Mouse (Mus musculus) T-helper 17 cell (primary cell): ENCODE data around the gene Dupd1.

Source experiments
- in situ Hi-C, 2 experiments: fragments of 300-600 bp; cut with MboI, MseI; formaldehyde crosslinking; loops; 1 replicate in 1 of 2; 2 replicates in 1 of 2; pipeline ENCODE4 v1.15.1; 2025; ENCODE audit warnings: high pct_unique_total_duplicates in 2 of 2

The Dupd1 gene

DNA sequence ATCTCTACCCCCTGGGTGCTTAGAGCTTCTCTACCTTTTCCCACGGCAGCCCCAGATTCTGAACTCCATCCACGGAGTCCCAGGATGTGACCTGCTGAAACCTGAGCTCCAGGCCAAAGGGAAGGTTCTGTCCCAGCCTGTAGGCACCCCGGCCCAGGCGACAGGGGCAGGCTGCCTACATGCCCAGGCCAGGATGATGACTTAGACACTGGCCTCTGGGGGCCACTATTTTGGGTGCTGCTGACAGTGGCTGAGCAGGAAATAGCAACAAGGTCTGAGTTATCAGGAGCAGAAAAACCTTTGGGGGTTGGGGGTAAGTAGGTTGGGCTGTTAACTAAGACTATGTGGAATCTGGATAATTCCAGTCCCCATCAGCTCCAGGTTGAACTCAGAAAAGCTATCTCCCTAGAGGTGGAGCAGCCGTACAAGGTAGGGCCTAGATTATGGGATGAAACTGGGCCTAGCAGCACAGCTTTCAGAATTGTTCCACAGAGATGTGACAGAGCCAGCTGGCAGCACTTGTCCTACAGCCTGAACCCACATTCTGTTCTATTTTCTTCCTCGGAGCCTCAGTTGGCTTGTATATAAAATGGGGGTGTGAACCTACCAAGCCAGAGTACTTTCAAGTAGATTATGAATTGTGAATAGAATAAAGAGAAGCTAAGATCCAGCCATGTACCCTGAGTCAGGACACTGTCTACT, 14.8 kb upstream of the Dupd1 start:
- in situ Hi-C loops = loop anchor here in 1 of 2 experiments (10.0 kb wide), 1 partner anchor 1264 kb away; no protein-coding TSS in a partner anchor

DNA sequence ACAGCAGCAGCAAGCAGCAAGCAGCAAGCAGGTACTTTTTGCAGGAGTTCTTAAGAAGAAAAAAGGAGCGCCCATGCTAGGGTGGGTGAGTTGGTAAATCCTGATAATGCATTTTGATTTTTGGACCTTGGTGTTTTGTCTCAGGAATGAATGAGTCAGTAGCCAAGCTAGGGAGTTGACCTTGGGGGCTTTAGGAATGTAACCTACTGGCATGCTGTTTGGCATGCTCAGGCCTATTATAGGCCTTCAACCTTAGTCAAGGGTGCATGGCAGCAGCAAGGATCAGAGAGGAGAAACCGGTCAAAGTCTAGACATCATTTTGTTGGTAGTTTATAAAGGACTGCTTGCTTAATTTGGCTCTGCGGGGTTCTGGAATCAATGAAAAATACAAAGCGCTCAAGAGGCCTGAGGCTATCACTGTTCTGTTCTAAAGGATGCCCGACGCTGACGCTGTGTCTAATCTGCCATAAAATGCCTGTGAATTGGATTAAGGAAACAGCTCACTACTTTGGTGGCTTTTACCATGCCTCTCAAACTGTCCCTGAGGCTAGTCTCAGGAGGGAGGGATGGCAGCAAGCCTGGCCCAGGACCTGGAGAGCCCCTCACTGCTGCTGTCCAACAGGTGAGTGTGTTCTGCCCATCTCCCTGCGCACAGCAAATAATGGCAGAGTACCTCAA, 7.8 kb upstream of the Dupd1 start:
- in situ Hi-C loops = loop anchor here in 1 of 2 experiments (10.0 kb wide), 1 partner anchor 1257 kb away; no protein-coding TSS in a partner anchor

DNA sequence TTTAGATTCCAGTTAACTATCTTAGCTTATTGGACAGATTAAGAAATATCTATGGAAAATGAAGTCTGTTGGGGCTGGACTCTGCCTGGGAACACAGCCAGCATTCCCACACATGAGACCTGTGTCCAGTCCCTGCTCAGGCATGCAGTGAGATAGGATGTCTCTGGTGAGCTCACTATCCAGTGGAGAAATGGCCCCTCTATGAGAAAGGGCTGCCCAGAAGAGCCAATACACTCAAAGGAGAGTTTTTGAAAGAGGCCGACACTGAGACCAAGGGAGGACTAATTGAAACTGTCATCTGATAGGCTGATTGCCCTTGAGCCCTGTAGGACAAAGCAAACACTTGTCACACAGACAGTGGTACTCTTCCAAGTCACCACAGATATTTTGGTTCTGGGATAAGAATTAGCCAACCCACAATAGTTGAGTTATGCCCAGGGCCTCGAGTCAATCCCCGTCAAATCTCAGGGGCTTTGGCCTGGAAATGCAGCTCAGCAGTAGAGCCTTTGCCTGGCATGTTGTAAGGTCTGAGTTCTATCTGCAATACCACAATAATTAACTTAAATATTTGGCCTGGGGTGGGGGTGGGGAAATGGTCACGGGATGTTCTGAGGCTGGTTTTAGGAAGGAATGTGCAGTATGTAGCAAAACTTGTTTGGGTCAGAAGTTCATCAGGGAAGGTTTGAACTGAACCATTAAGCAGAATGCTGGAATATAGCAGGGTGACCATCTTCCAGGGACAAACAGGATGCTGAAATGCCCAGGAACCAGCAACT, 6.2 kb upstream of the Dupd1 start:
- in situ Hi-C loops = loop anchor here in 1 of 2 experiments (10.0 kb wide), 1 partner anchor 1256 kb away; no protein-coding TSS in a partner anchor

DNA sequence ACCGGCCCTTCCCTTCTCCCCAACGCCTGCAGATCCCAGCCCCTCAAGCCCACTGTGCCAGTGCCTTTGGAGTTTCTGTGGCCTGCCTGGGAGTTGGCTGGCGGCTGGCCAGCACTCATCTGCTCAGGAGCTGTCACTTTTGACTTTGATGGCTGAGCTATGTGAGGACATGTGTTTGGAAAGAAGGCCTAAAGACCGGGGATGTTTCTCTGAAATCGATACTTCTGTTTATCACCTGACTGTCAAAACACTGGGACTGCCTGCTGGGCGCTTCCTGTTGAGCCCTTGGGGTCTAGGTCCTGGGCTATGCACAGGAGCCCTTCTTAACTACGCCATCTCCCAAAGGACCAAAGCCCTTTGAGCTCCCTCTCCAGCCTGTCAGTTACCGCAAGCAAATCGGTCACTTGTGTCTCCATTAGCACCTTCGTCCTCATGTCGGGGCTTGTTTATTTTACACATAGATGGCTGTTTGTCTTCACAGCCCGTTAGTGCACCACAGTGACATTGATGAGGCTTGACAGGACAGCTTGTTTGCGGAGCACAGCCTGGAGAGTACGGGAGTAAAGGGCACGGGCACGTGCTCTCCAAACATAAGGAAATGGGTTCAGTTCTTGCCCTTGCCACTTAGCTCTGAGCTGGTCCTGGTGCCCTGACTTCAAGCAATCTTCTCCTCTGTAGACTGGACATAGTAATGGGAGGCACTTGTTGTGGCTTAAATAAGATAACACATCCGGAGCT, 5.4 kb upstream of the Dupd1 start:
- in situ Hi-C loops = loop anchor here in 1 of 2 experiments (10.0 kb wide), 1 partner anchor 1255 kb away; no protein-coding TSS in a partner anchor

DNA sequence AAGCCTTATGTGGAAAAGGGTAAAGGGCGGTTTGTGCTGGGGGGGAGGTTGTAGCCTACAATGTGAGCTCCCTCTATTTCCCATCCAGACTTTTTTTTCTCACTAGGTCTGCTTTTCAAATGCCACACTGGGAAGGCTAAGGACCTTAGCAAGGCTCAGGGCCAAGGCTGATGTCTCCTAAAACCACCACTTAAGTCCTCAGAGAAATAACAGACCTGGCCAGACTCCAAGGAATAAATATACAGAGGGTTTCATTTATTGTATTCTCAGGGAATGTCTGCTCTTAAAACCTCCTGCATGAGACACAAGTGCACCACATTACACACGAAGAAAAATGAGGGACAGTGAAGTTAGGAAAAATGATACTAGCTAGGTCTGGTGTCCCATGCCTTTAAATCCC, 3.1 kb downstream of the Dupd1 start:
- in situ Hi-C loops = no loop called here

DNA sequence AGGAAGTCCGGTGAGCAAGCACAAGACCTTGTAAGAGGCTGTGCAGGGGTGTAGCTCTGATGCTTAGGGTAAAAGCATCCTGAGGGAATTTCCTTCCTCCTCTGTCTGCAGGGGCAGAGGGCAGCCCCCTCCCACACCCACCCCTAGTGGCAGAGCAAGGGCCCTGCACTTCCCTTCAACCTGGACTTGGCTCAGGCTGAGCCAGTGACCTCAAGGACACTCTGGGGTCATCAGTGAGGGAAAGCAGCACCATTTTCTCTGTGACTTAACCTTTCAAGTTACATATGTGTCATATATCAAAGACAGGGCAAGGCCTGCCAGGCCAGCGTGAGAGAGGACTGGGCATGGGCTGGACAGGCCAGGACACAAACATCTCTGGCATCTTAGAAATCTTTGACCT, 4.8 kb downstream of the Dupd1 start:
- in situ Hi-C loops = no loop called here

DNA sequence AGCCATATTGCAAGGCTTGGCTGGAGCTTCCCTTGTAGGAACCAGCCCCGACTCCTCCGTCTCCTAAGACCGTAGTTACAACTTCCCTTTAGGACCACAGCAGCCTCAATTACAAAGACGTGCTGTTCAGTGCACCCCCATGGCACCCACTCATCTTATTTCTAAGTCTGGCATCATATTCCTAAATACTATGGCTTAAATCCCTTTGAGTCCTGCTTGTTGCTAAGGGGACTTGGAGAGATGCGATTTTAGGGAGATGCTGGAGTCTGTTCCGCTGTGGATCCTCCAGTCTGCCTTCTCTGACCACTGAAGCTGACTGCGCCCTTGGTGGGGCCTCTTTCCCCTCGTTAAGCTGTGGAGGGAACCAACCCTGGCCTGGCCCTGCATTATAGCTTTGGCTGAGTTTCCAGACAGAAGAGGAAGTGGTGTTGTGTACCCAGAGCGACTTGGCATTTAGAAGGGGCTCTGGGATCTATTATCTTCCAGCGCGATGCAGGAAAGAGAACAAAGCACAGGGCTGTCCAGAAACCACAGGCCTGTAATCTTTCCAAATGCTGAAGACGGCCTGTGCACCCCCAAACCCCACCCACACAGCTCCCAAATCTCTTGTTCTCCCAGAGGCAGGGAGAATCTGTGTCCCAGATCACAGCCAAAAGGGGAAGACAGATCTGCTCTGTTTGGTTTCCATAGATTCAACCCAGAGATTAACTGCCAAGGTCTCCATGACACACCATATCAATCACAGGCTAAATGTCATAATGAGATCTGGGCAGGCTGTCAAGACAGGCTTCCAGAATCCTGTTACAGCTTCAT, 7.4 kb downstream of the Dupd1 start:
- in situ Hi-C loops = no loop called here

DNA sequence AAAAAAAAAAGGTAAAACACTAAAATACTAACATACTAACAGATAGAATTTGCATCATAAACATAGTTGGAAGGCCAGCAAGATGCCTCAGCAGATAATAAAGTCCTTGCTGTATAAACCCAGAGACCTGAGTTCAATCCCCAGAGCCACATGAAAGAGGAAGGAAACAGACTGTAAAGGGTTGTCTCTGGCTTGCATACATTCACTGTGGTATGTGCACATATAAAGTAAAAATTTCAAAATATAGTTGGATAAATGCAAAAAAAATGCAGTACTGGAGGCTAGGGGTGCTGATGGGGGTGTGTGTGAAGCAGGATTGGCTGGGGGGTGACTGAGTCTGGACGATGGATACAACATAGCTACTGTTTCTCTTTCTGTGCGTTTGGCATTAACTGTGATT, 8.9 kb downstream of the Dupd1 start:
- in situ Hi-C loops = no loop called here

DNA sequence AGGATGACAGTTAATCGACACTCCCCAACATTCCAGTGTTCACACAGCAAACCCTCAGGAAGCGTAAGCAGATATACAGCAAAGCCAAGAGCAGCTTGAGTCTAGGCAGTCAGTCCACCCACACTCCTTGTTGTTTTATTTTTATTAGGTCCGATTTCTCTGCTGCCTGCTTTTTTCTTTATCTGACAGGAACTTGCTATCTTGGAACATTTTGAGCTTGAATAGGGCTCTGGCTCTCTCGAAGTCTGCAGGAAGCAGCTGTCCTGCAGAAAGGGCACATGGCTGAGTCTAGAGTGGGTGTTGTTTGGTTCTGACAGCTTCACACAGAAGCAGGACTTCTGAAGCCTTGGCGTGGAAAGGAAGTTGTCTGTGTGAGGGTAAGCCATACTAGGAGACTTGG, 11.1 kb downstream of the Dupd1 start:
- in situ Hi-C loops = no loop called here

DNA sequence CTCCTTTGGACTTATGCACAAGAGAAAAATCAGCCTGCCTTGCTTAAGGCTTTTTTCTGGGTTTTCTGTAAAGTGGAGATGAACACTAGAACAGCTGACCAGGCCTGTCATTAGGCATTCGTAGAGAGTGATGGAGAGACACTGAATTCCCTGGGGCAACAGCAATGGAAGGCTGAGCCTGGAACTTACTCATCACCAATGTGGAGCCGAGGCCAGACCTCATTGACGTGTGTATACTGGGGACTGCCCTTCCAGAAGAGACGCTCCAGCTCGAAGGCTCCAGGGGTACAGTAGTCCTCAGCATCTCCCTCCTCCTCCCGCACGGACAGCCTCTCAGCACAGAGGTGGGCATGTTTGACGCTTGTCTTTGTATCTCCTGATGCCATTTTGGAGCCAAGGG, 11.7 kb downstream of the Dupd1 start:
- in situ Hi-C loops = no loop called here

DNA sequence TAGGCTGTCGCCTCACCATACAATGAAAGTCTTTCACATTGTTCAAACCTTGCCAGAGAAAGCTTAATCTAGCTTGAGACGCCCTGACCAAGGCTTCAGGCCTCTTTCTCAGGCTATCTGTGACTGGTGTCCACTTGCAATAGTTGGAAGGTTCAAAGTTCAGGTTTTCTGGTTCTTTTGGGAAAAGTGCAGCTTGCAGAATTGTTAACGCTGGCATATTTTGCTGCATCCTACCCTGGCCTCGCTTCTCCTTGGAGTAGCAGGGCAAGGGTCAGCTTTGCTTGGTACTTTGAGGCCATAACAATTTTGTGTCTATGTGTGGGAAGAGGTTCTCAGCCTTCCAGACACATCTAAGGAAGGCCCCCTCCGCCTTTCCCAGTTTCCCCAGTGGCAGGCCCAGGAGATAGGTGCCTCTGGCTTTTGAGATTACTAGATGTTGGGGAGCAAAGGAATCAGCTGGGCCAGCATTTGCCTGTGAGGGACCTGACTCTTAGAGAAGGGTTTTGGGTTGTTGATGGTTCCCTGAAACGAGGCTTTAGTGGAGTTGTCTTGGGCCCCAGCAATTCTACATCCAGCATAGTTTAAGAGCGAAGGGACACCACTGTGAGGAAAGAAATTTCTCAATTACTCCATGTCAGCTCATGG, 18.1 kb downstream of the Dupd1 start:
- in situ Hi-C loops = no loop called here

DNA sequence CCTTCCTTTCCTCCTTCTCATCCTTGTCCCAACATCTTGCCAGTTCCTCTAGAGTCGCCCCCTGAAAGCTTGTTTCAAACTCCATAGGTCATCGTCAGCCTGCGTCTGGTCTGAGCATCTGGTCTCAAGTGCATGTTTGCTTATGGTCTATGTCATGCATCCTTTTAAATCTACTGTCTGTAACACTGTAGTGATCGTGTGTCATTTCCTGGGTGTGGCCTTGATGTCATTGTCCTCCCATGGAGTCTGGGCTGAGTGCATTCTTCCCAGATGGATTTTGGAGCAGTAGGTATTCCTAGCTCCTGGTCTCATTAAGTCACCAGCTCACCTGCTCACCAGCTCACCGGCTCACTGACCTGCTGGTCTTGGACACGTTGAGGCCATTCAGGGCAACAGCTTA, 19.4 kb downstream of the Dupd1 start:
- in situ Hi-C loops = no loop called here

DNA sequence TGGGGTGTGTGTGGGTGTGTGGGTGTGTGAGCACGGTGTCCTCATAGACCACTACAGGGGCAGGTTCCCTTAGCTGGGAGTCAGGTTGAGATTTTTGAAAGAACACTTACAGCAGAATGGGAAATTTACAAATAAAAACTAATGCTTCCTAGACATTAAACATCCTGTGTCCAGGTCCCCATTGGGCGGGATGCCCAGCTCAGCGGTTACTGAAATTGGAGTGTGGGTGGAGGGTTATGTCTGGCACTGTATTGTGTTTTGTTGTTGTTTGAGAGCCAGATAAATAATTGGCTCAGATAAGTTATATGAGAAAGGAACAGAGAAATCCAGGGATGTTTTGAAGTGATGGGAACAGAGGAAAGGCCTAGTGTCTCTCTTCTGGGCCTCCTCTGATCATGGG, 23.3 kb downstream of the Dupd1 start:
- in situ Hi-C loops = no loop called here

DNA sequence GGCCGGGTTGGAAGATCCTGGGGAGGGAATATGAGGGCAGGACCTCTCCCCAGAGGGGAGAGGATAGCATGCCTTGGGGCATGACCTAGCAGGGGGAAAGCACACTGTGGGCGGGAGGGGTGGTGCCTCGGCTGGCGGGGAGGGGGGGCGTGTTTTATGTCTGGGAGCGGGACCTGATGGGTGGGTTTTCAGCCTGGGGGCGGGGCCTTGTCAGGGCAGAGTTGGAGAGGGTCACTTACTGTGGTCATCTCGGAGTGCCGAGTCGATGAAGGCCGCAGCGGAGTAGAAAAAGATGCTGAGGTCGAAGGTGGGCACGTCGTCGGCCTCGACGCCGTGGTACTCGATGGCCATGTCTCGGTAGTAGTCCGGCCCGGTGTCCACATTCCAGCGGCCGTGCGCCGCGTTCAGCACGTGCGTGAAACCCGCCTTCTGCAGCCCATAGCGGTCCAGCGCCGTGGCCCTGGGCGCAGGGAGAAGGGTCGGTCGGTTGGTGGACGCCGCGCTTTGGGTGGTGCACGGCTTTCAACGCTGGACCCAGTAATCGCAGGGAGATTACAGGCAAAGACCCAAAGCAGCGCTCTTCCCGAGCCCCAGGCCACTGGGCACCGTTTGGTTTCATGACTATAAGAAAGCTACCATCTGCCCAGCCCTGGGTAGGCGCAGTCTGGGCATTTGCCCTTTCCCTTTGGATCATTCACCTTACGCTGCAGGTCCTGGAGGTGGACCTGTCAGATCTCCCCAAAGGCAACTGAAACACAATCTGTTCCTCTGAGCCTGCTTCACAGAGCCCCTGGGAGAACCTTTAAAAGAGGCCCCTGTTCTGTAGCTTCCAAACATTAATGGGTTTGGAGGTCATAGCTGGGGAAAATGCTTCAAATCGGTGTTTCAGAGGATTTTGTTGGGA, 27.7 kb downstream of the Dupd1 start:
- in situ Hi-C loops = loop anchor here in 1 of 2 experiments (5.0 kb wide), 1 partner anchor 61 kb away; no protein-coding TSS in a partner anchor

DNA sequence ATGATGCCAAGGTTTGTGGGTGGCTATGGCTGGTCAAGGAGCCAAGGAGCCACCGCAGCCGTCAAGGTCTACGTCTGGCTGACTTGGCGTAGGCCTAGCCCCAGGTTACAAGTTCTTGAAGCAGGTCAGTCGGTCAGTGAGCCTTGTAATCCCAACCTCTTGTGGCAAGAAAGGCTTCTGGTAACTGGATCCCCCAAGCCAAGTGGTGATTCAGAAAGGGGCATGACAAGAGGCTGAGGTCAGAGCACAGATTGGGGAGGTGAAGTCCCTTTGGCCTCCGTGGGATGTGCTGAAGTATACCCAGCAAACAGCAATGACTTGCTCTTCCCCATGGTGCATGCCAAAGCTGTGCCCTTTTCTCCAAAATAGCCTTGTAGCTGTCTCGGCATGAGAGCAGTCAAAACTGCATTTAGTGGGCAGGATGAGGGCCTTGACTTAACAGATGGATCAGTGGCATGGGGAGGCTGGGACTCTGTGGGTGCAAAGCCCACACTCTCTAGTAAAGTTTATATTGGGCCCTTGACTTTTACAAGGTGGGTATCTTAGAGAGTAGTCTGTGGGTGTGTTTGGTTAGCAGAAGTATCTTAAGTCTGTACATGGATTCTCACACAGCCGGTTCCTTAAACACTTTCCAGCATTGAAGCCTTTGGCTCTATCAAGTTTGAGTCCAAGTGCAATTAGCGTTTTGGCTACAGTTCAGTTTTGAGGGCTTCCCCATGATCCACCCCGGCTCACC, 28.8 kb downstream of the Dupd1 start:
- in situ Hi-C loops = loop anchor here in 1 of 2 experiments (5.0 kb wide), 1 partner anchor 62 kb away; no protein-coding TSS in a partner anchor

DNA sequence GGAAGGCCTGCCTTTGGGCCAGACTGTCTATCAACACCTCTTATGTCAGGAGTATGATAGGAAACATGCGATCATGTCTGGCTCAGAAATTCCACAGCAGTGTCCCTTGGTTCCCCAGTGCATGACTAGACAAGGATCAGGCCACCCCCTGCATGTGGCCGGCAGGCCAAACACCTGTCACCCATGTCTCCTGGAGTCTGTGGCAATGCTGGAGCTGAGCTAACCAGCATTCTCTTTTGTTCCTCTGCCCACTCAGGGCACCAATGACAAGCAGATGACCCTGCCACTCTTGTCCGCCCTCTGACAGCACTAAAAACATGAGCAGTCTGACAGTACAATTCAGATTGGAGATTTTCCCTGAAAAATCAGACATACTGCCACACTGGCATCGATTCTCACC, 30.5 kb downstream of the Dupd1 start:
- in situ Hi-C loops = no loop called here

DNA sequence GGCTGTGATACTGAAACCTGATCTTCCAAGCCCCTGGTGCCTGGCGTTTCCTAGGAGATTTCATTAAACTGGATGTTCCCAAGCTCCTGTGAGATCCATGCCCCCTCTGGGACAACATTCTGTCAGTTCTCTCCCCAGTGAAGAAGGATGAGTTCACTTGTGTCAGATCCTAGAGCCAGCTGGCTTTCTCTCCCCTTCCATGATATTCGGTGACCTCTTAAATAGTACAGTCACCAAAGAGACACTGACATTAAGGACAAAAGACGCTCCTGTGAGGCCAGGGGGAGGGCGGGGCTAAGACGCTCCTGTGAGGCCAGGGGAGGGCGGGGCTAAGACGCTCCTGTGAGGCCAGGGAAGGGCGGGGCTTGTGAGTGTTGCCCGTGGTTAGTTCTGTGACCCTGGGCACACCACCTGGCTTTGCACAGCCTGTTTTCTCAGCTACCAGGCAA, 31.7 kb downstream of the Dupd1 start:
- in situ Hi-C loops = no loop called here

DNA sequence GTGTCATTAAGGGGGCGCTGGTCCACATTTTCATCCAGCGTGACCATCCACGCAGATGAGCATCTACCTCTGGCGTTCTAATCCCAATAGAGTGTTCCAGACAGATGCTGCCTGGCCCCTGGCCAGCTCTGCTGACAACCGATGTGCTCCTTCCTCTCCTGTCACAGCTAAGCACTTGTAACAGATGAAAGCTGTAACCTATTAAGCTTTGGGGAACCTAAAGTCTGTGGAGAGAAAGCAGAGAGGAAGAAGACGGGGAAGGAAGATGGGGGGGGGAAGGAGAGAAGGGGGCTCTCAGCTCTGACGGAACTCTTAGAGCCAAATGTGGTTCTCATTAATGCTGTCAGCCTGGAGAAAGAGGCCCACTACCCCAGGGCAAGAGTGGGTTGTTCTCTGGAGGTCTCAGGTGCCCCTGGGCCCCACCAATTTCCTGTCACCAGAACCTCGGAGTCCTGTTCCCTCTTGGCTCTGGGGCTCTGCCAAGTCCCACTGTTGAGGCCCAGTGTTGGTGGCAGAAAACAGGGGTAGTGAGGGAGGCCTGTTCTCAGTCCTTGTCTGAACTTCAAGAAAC, 34.7 kb downstream of the Dupd1 start:
- in situ Hi-C loops = no loop called here
